Mouse (Mus musculus): ENCODE measurements around the gene Acad9.
"Not testable (repeated sequence)": the region's sequence is repeated elsewhere in the genome, so short reads cannot be mapped to it uniquely, and the experiment has no call there.

Gene Acad9

GRCm38 (mm10) chr3:36087591-36087990 is 21.8 kb downstream of the Acad9 start:
- no peak for DNase-seq (ENCODE audit: low read depth)

DNA sequence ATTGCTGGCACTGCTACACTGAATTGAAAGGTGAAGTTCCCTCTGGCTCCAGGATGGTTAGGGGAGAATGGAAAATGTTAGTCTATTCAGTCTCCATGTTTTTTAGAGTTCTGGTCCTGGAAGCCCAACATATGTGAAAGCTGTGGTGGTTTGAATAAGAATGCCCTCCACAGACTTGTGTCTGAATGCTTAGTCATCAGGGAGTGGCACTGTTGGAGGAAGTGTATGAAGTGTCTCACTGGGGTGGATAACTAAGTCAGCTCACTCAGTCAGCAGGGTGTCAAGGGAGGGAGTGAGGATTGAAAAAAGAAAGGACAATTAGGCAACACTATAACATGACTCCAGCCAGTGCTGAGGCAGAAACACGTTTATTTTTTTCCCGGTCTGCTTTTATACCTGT is 29.6 kb downstream of the Acad9 start:
- no peak for DNase-seq (ENCODE audit: low read depth)

DNA sequence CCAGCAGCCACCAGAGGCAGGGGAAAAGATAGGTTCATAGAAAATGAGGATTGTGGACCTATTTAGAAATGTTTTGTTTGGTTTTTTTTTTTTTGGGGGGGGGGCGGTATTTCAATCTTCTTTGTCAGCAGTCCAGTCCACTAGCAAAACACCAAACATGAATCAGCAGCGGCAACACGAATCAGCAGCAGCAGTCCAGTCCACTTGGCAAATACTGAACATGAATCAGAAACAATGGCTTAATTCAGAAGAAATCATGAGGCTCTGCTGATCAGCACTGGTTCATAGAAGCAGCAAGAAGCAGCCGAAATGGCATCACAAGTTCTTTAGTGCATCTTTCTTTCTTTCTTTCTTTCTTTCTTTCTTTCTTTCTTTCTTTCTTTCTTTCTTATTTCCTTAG is 50.3 kb downstream of the Acad9 start:
- no peak for DNase-seq (ENCODE audit: low read depth)

- DNase-seq (ENCODE audit: low read depth) = no peak
Measured at GRCm38 (mm10) chr3:36119684-36120548, 54.1 kb downstream of the Acad9 start.

DNA sequence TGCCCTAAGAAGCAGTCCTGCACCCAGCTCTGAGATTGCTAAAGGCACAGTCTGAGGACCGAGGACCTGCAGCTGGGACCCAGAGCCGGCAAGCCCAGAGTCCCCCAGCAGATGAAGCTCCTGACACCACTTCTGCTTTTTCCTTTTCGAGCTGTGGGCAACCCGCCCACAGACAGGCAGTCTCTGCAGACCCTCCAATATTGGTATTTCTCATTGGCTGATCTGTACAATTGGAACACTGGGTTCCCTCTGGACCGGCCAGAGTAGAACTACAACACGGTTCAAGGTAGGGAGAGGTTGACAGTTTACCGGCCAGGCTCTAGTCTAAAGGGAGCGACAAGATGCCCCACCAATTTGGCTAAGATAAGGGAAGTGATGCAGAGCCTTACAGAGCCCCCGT is 60.4 kb downstream of the Acad9 start:
- not testable (repeated sequence) for DNase-seq (ENCODE audit: low read depth)

DNA sequence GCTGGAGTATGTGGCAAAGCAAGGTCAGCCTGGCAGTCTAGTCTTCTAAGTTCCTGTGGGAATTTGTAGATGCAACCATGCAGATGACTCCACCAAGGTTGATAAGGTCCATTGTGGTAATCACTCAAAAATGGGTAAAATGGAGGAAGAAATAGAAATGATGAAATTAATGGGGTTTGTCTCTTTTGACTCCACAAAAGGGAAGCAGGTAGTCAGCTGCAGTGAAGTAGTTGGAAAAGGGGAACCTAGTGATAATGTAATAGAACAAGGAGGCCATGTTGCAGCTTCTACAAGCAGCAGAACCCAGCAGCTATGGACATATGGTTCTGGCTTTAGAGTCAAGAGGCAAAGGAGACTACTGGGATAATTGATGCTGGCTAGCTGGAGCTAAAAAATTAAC is 70.4 kb downstream of the Acad9 start:
- DNase-seq (ENCODE audit: low read depth) = no peak

GRCm38 (mm10) chr3:36137560-36137959 is 71.8 kb downstream of the Acad9 start:
- DNase-seq (ENCODE audit: low read depth) = peak; percentile 63

DNA sequence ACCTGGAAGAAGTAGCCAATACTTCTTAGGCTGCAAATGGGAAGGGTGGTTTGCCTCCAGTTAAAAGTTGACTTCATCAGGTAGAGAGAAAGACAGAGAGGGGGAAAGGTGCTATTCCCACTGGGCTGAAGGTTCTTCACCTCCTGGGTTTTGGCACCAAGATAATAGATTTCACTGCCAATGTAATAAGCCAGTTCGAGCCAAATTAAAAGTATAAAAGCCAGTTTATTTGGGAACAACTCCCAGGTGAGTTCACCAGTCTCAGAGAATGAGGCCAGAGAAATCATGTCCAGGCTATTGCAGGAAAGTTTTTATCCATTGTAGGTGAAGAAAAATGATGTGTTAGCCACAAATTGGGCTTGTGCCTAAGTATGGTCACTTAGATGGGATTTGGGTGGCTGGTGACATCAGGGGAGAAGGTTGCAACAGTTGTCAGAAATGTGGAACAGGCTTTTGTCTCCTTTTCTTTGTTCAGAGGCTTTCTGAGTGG is 72.4 kb downstream of the Acad9 start:
- DNase-seq (ENCODE audit: low read depth) = no peak

GRCm38 (mm10) chr3:36138996-36139395 is 73.2 kb downstream of the Acad9 start:
- DNase-seq (ENCODE audit: low read depth) = no peak

Data from naive thymus-derived CD4-positive, alpha-beta T cell, adult 2 months (primary cell).